Mouse (Mus musculus): ENCODE results near the gene Hoxb8.

- no peak for TF ChIP-seq CTCF (IDR thresholded peaks at IDR 0.05; ENCODE audit: low read depth, low read length)
- no peak for TF ChIP-seq EP300 (IDR thresholded peaks at IDR 0.05; ENCODE audit: insufficient read depth, low read depth, low read length)
These were observed 11.8 kb upstream of the Hoxb8 start for GRCm38 (mm10) chr11:96269869-96270268.
